Mouse (Mus musculus): ENCODE measurements around the gene Olfr669. TPM values are rescaled to one million over a fixed set of nuclear protein-coding genes. Genes with fewer than 3 reads are reported as not detected.
"Not testable (repeated sequence)": the region's sequence is repeated elsewhere in the genome, so short reads cannot be mapped to it uniquely, and the experiment has no call there.

The Olfr669 gene
- total RNA-seq (2021), result not detected
- long read RNA-seq, experiment 1, result 0 reads
- long read RNA-seq, experiment 2, result 0 reads

DNA sequence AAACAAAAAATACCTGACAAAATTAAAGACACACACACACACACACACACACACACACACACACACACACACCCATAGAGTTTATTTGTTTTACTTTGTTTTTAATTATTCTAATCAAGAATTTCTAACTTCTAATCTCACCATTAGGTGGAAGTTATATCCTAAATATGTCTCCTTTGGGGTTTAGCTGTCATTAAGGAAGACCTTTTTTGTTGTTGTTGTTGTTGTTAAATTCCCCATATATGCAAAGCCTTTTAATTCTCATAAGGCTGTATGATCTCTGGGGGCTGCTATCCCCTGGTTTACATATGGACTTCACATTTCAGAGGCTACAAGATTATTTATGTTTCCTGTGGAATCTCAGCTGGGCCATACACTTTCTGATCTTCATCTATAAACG lies at the start of gene Olfr669:
TSS of gene Olfr669 (plus strand) at position 301 of the 400 bp plus-strand sequence.
- Histone ChIP-seq H3K4me3 (no peak within 1 kb of the TSS), H3K27ac (no peak within 1 kb of the TSS)
- no peak for TF ChIP-seq CTCF (IDR thresholded peaks at IDR 0.05)
- no peak for DNase-seq (ENCODE audit: extremely low spot score in 1 of 2, low spot score in 2 of 2)
- intact Hi-C loops (cut with DNase I), result no loop called here

DNA sequence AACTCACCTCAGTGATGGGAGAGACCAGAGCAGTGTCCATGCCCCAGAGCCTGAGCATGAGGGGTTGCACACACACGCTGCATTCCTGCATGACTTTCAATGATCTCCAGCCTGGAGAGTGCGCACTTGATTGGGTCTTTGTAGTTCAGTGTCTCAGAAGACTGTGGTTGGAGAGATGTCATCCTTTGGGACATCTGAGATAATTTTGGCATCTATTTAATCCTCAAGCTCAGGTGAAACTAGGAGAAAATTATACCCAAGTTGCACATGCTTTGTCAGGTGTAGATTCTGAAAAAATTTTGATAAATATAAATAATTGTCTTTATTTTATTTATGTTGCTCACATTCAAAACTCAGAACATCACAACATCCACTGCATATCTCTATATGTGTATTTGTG lies 38.2 kb upstream of the Olfr669 start, which contains the start of gene Olfr666:
TSS of gene Olfr666 (minus strand) at position 101 of the 400 bp plus-strand sequence.
- H3K4me3 ChIP-seq, result no peak within 1 kb of the TSS
- intact Hi-C loops (cut with DNase I), result no loop called here
- no peak within 1 kb of the TSS for H3K27ac ChIP-seq
- no peak for TF ChIP-seq CTCF (IDR thresholded peaks at IDR 0.05)
- no peak for DNase-seq (ENCODE audit: extremely low spot score in 1 of 2, low spot score in 2 of 2)

DNA sequence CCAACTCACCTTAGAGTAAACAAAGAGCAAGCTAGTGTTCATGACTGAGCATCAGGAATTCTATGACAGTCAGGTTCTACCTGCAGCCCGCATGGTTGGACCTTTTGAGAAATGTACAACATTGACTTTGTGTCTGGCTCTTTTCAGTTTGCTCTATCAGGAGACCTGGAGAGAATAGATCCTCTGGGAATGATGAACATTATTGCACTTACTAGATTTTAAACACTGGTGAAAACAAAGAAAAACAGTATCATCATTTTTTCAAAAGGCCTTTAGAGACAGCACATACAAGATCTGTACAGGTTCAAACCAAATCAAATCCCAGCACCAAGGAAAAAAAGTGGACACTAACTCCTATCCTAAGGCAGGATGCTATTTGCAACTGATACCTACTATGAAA lies 12.7 kb upstream of the Olfr669 start, which contains the start of gene Olfr667:
TSS of gene Olfr667 (minus strand) at position 101 of the 400 bp plus-strand sequence.
- no peak for TF ChIP-seq CTCF (IDR thresholded peaks at IDR 0.05)

DNA sequence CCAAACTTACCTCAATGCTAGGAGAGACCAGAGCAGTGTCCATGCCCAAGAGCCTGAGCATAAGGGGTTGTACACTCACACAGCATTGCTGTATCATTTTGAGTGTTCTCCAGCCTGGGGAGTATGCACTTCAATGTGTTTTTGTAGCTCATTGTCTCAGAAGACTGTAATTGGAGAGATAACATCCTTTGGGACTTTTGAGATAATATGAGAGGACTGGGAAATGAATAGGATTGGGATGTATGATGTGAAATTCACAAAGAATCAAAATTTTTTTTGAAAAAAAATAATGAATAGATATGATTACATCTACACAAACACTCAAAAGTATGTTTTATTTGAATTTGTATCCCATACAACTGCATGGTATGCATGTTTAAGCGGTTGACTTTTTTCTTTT lies 6.1 kb upstream of the Olfr669 start, which contains the start of gene Olfr668:
TSS of gene Olfr668 (minus strand) at position 101 of the 400 bp plus-strand sequence.
- TF ChIP-seq CTCF (IDR thresholded peaks at IDR 0.05), result no peak
- H3K4me3 ChIP-seq, result no peak within 1 kb of the TSS
- no peak within 1 kb of the TSS for H3K27ac ChIP-seq
- no peak for DNase-seq (ENCODE audit: extremely low spot score in 1 of 2, low spot score in 2 of 2)
- intact Hi-C loops (cut with DNase I), result no loop called here

More for the DNA sequence above, 12.7 kb upstream of the Olfr669 start, which contains the start of gene Olfr667:
- no peak for DNase-seq (ENCODE audit: extremely low spot score in 1 of 2, low spot score in 2 of 2)
- intact Hi-C loops (cut with DNase I), result no loop called here
- Histone ChIP-seq H3K4me3 (no peak within 1 kb of the TSS), H3K27ac (no peak within 1 kb of the TSS)

DNA sequence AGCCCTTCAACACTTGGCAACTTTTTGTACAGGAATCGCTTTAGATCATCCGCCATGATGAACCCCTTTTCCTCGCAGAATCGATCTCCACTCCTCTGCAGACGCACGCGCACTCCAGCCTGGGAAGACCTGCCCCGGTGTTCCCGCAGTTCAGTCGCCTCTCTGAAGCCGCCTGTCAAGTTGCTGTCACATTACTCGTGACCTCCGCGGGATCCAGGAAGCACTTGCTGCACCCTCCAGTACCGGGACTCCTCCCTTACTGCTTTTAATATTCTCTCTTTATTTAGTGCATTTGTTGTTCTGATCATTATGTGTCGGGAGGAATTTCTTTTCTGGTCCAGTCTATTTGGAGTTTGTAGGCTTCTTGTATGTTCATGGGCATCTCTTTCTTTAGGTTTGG lies 16.2 kb downstream of the Olfr669 start:
- DNase-seq (ENCODE audit: extremely low spot score in 1 of 2, low spot score in 2 of 2); intact Hi-C loops (cut with DNase I); H3K4me3 ChIP-seq: not testable (repeated sequence)

DNA sequence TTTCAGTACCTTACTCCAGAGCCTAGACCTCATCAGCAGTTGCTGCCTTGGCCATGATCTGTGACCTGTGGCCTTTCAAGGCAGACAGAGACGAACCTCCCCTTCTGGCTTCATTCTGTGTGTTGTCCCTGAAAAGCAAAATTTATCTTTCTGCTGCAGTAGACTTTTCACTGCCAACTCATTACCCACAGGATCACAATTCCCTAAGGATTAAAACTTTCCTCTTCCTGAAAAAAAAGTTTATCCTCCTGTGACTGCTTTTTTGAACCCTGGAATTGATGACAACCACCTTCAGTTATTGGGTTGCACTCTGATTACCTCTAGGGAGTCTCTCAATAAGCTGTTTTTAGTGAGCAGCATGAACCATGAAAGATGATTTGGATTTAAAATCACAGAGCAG lies 28.5 kb downstream of the Olfr669 start, which contains the start of gene Olfr670:
TSS of gene Olfr670 (minus strand) at position 101 of the 400 bp plus-strand sequence.
- no peak for DNase-seq (ENCODE audit: extremely low spot score in 1 of 2, low spot score in 2 of 2)
- TF ChIP-seq CTCF (IDR thresholded peaks at IDR 0.05), result no peak
- Histone ChIP-seq H3K4me3 (no peak within 1 kb of the TSS), H3K27ac (no peak within 1 kb of the TSS)
- intact Hi-C loops (cut with DNase I), result no loop called here

More for the DNA sequence above, 16.2 kb downstream of the Olfr669 start:
- not testable (repeated sequence) for H3K27ac ChIP-seq

DNA sequence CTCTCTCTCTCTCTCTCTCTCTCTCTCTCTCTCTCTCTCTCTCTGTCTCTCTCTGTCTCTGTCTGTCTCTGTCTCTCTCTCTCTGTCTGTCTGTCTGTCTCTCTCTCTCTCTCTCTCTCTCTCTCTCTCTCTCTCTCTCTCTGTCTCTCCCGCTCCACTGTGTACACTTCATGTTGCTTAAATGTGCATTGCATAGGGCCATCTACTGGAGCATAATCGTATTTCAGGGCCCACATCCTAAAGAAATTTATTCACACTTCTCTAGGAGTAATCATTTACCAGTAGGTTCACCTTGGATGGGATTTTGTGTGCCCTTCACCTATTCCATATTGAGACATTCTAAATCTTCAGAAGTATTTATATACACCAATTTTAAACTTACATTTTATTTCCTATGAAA lies 38.5 kb downstream of the Olfr669 start:
- H3K27ac ChIP-seq; DNase-seq (ENCODE audit: extremely low spot score in 1 of 2, low spot score in 2 of 2); intact Hi-C loops (cut with DNase I): not testable (repeated sequence)

DNA sequence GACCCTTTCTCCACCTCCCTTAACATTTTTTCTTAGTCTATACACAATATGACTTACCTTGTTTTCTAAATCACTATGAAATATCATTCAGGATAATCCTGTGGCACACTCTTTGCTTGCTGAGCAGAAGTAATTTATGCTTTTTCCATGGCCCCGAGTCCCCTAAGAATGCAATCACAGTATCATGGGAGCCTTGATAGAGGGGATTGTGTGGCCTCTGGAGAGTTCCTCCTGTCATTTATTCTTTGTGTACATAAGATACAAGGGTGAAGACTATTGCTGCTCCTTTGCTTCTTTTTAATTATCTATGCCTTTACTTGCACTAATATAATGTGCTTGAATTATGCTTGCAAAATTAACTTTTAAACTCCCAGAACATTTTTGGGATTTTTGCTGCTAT lies 45.0 kb downstream of the Olfr669 start, which contains the start of gene Olfr671:
TSS of gene Olfr671 (minus strand) at position 101 of the 400 bp plus-strand sequence.
- no peak for TF ChIP-seq CTCF (IDR thresholded peaks at IDR 0.05)

More for the DNA sequence above, 38.5 kb downstream of the Olfr669 start:
- H3K4me3 ChIP-seq, result not testable (repeated sequence)

More for the DNA sequence above, 45.0 kb downstream of the Olfr669 start, which contains the start of gene Olfr671:
- DNase-seq (ENCODE audit: extremely low spot score in 1 of 2, low spot score in 2 of 2), result no peak
- Histone ChIP-seq H3K27ac (no peak within 1 kb of the TSS), H3K4me3 (no peak within 1 kb of the TSS)
- intact Hi-C loops (cut with DNase I), result no loop called here

Other genes with a start within 250 kb of the Olfr669 start
- gene Olfr661, start 247.7 kb upstream of the Olfr669 start, total RNA-seq (2021), result not detected
- not detected for gene Usp17le, start 156.8 kb upstream of the Olfr669 start, total RNA-seq (2021)
- gene Usp17lb, start 91.6 kb upstream of the Olfr669 start, total RNA-seq (2021), result not detected
- not detected for gene Usp17la, start 77.2 kb upstream of the Olfr669 start, total RNA-seq (2021)
- not detected for gene Olfr665, start 56.2 kb upstream of the Olfr669 start, total RNA-seq (2021)
- gene Olfr666, start 38.3 kb upstream of the Olfr669 start, total RNA-seq (2021), result not detected
- gene Olfr667, start 12.8 kb upstream of the Olfr669 start, total RNA-seq (2021), result not detected
- not detected for gene Olfr668, start 6.2 kb upstream of the Olfr669 start, total RNA-seq (2021)
- not detected for gene Olfr670, start 28.4 kb downstream of the Olfr669 start, total RNA-seq (2021)
- not detected for gene Olfr671, start 44.9 kb downstream of the Olfr669 start, total RNA-seq (2021)
- not detected for gene Olfr672, start 67.8 kb downstream of the Olfr669 start, total RNA-seq (2021)
- not detected for gene Olfr675, start 94.2 kb downstream of the Olfr669 start, total RNA-seq (2021)
- not detected for gene Olfr676, start 98.5 kb downstream of the Olfr669 start, total RNA-seq (2021)
- not detected for gene Olfr677, start 117.1 kb downstream of the Olfr669 start, total RNA-seq (2021)
- gene Olfr678, start 130.2 kb downstream of the Olfr669 start, total RNA-seq (2021), result not detected
- not detected for gene Olfr679, start 147.0 kb downstream of the Olfr669 start, total RNA-seq (2021)
- gene Olfr680-ps1, start 158.6 kb downstream of the Olfr669 start, total RNA-seq (2021), result not detected
- not detected for gene Olfr681, start 182.6 kb downstream of the Olfr669 start, total RNA-seq (2021)
- gene Olfr683, start 212.8 kb downstream of the Olfr669 start, total RNA-seq (2021), result not detected
- not detected for gene Olfr684, start 229.4 kb downstream of the Olfr669 start, total RNA-seq (2021)

Data from left cerebral cortex, adult 2 months (tissue).